Mouse (Mus musculus) lung, embryonic 16.5 days (tissue): ENCODE results near the gene Anp32a. TPM values are rescaled to one million over a fixed set of nuclear protein-coding genes. Genes with fewer than 3 reads are reported as not detected.
A peak's percentile ranks its signal among the peaks of the same experiment; 100 is the strongest.

Experiments used
- ATAC-seq: fragments of 200-750 bp; cut with Nextera tagmentation; 2 replicates; pipeline ENCODE4 v1.8.0; 2017; ENCODE audit warnings: low read depth, mild to moderate bottlenecking, moderate library complexity
- H3K27ac ChIP-seq: fragments of 300-500 bp; sonication (generic); 2 replicates; pipeline ENCODE4 v1.5.1; 2014; ENCODE audit warnings: mild to moderate bottlenecking, control low read depth, low read length
- H3K27me3 ChIP-seq: fragments of 300-500 bp; sonication (generic); 2 replicates; pipeline ENCODE4 v1.6.1; 2014; ENCODE audit warnings: low read depth, low read length, mixed read lengths; ENCODE audit not compliant: control insufficient read depth, insufficient read depth
- H3K36me3 ChIP-seq: fragments of 300-500 bp; sonication (generic); 2 replicates; pipeline ENCODE4 v1.6.1; 2014; ENCODE audit warnings: low read length; ENCODE audit not compliant: control insufficient read depth, insufficient read depth
- H3K4me1 ChIP-seq: fragments of 300-500 bp; sonication (generic); replicated peaks from 2 replicates; pipeline ENCODE4 v1.6.1; 2014; ENCODE audit warnings: low read length, mixed read lengths; ENCODE audit not compliant: control insufficient read depth, insufficient read depth
- H3K4me2 ChIP-seq: fragments of 300-500 bp; sonication (generic); 2 replicates; pipeline ENCODE4 v1.6.1; 2014; ENCODE audit warnings: low read depth, low read length, control low read depth
- H3K4me3 ChIP-seq: fragments of 300-500 bp; sonication (generic); 2 replicates; pipeline ENCODE4 v1.5.1; 2014; ENCODE audit warnings: mild to moderate bottlenecking, low read length, control low read depth
- H3K9ac ChIP-seq: fragments of 300-500 bp; sonication (generic); 2 replicates; pipeline ENCODE4 v1.6.1; 2014; ENCODE audit warnings: low read length, control low read depth
- H3K9me3 ChIP-seq: fragments of 300-500 bp; sonication (generic); 2 replicates; pipeline ENCODE4 v1.6.1; 2016; ENCODE audit warnings: low read length; ENCODE audit not compliant: control insufficient read depth
- WGBS: fragments of 180-500 bp; shearing (Covaris S2); extraction: QIAGEN DNeasy Blood & Tissue Kit; methylation state at CpG from one replicate; pipeline ENCODE4 v1.1.7; 2014; 5-methylcytosine and 5-hydroxymethylcytosine counted together
- polyA plus RNA-seq: library from polyadenylated mRNA; unstranded; fragments of >200 nt; fragmentation: Nextera tagmentation; extraction: Ambion mirVana; gene quantifications from 2 replicates; pipeline ENCODE4 v1.2.1, GENCODE M21; 2015

The Anp32a gene
- polyA plus RNA-seq, 1 experiment from 2014 or later, result 205 TPM

DNA sequence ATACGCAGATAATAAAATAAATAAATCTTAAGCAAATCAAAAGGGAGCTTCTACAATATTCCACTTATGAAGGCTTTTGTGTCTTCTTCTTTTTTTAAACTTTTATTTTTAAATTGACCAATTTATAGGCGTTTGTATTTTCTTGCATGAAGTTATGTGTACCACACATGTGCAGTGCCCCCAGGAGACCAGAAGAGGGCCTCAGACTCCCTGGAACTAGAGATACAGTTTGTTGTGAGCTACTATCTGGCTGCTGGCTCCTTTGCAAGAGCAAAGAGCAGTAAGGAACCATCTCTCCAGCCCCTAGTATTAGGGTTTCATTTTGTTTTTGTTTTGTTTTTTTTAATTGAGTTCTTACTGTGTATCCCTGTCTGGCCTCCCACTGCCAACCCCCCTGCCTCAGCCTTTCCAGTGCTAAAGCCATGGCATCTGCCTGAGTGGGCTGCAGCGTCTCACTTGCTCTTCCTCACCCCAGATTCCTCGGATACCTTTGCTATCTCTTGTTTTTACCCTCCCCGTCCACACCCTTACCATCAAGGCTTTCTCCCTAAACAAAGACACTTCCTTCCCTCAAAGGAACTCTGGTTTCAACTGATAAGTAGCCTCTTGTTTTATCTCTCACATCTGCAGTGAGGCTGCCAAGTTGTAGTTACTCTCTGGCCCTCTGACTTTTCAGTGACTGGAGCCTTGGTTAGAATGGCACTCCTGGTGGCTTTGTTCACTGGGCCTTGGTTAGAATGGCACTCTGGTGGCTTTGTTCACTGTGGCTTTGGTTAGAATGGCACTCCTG is 66.5 kb downstream of the Anp32a start:
- Histone ChIP-seq H3K4me3 (no peak overlapping the region), H3K4me2 (no peak overlapping the region), H3K9me3 (no peaks in the 10 kb centered on the region), H3K27me3 (no peaks in the 10 kb centered on the region), H3K4me1 (no peaks in the 10 kb centered on the region), H3K36me3 (no peaks in the 10 kb centered on the region), H3K9ac (no peak overlapping the region), H3K27ac (no peak overlapping the region)
- WGBS, result 53% methylated on average over 5 of the region's 5 CpGs
- peak; percentile 43; the same call in 1 of the 2 replicates for ATAC-seq

DNA sequence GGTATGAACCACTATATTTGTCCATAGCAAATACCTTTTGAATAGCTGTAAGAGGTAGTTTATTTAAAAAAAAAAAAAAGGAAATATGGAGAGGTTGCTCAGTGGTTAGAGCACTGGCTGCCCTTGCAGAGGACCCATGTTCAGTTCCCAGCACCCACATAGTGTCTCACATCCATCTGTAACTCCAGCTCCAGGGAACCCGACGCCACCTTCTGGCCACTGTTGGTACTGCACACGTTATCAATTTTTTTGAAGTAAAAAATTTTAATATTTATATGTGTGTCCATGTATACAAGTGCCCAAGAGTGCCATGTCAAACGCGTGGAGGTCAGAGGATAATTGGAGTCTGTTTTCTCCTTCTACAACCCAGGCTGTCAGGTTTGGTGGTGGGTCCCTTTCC is 77.6 kb downstream of the Anp32a start:
- no peak for ATAC-seq
- H3K27me3 ChIP-seq, result no peaks in the 10 kb centered on the region
- H3K9me3 ChIP-seq, result peaks cover 5% of the 10 kb centered on the region; the same call in 1 of the 2 replicates
- peaks cover 20% of the 10 kb centered on the region for H3K4me1 ChIP-seq
- no peak overlapping the region for H3K27ac ChIP-seq
- no peak overlapping the region for H3K9ac ChIP-seq
- no peak overlapping the region for H3K4me3 ChIP-seq
- WGBS, result 60% methylated on average over 5 of the region's 5 CpGs
- H3K36me3 ChIP-seq, result peaks cover 3% of the 10 kb centered on the region; the same call in 1 of the 2 replicates
- H3K4me2 ChIP-seq, result no peak overlapping the region

DNA sequence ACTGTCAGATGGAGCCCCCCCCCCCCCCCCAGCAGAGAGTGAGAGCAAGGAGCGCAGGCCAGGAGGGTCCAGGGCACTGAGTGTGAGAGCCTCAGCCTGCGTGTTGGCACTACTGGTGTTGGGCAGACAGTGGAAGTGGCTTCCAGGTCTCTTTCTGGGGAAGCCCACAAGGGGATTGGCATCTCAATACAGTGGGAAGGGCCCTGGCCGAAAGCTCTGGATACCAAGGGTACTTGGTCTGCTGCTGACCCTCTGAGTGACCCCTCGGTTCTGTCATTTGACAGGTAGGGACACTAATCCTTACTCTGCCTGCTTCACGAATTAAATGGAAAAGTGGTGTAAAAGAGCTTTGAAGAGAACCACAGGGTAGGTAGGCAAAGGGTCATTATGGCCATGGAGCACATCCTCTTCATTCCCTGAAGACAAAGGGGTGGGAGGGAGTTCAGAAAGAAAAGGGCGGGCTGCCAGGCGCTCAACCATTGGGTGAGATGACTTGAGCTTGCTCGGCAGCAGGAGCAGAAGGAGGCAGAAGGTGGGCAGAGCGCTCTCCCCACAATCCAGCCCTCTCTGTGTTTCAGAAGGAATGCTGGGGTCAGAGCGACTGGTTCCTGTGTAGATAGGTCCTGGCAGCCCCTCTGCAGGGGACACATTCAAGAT is 79.3 kb downstream of the Anp32a start:
- Histone ChIP-seq H3K4me1 (peaks cover 15% of the 10 kb centered on the region), H3K27ac (peak overlapping the region; percentile 19), H3K4me2 (peak overlapping the region; percentile 57), H3K9me3 (peaks cover 5% of the 10 kb centered on the region; the same call in 1 of the 2 replicates), H3K9ac (peak overlapping the region; percentile 23), H3K36me3 (peaks cover 6% of the 10 kb centered on the region), H3K4me3 (no peak overlapping the region), H3K27me3 (no peaks in the 10 kb centered on the region)
- 67% methylated on average over 9 of the region's 10 CpGs for WGBS
- ATAC-seq, result peak; percentile 26

DNA sequence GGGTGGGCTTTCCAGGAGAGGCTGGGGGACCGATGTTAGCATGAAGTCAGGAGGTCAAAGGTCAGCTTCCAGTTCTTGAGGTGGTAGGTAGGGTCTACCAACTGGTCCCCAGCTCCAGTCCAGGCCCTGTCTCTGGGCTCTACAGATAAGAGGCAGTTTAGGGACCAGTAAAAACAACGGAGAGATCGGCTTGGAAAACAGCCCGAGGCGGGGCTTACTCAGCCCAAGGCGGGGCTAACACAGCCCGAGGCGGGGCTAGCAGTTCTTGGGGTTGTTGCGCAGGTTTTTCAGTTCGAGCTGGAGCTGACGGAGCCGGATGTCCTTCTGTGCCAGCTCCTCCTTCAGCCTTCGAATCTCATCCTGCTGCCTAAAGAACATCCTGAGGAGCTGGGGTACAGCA is 79.9 kb downstream of the Anp32a start:
- no peaks in the 10 kb centered on the region for H3K27me3 ChIP-seq
- 3% methylated on average over 13 of the region's 13 CpGs for WGBS
- ATAC-seq, result peak; percentile 89

DNA sequence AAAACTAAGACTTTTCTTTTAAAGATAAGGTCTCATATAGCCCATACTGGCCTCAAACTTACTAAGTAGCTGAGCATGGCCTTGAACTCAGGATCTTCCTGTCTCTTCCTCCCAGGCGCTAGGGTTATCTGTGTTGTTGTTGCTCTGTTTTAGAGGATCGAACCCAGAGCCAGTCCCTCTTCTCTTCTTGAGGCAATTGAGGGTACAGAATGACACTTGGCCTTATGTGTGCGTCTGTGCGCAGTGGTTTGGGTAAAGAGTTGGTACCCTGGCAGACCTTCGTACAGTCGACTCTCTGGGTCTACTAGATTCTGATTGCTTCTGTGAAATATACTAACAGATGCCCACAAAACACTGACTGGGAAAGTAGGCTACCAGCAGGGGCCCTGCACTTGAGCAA is 80.8 kb downstream of the Anp32a start:
- 92% methylated on average over 6 of the region's 6 CpGs for WGBS
- Histone ChIP-seq H3K36me3 (peaks cover 6% of the 10 kb centered on the region), H3K27ac (no peak overlapping the region)

More for the DNA sequence above, 79.9 kb downstream of the Anp32a start:
- Histone ChIP-seq H3K4me2 (peak overlapping the region; percentile 57), H3K4me3 (peak overlapping the region; percentile 41), H3K27ac (peak overlapping the region; percentile 78), H3K9me3 (peaks cover 5% of the 10 kb centered on the region; the same call in 1 of the 2 replicates), H3K4me1 (peaks cover 15% of the 10 kb centered on the region), H3K36me3 (peaks cover 6% of the 10 kb centered on the region), H3K9ac (peak overlapping the region; percentile 63)

DNA sequence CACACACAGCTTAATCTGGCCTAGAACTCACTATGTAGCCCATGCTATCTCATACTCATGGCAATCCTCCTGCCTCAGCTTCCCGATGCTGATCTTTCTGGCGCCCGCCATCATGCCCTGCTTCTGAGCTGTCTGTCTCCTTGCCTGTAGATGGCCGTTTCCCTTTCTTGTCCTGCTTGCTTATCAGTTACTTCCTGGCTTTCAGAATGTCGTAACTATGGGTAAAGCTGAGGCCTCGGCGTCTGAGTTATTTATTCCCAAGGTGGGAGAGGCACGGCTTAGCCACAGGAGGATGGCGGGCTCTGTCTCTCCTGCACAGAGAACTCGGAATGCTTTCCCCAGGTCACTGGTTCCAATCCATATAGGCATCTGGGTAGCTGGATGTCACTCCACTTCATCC is 81.8 kb downstream of the Anp32a start:
- Histone ChIP-seq H3K9me3 (peaks cover 5% of the 10 kb centered on the region; the same call in 1 of the 2 replicates), H3K36me3 (peaks cover 7% of the 10 kb centered on the region), H3K9ac (no peak overlapping the region), H3K4me1 (peaks cover 10% of the 10 kb centered on the region), H3K27me3 (no peaks in the 10 kb centered on the region), H3K4me3 (no peak overlapping the region), H3K4me2 (no peak overlapping the region), H3K27ac (no peak overlapping the region)
- 55% methylated on average over 10 of the region's 10 CpGs for WGBS
- ATAC-seq, result no peak

More for the DNA sequence above, 80.8 kb downstream of the Anp32a start:
- Histone ChIP-seq H3K4me1 (peaks cover 10% of the 10 kb centered on the region), H3K4me3 (no peak overlapping the region), H3K9ac (no peak overlapping the region), H3K4me2 (peak overlapping the region; percentile 57; the same call in 1 of the 2 replicates), H3K9me3 (peaks cover 5% of the 10 kb centered on the region; the same call in 1 of the 2 replicates), H3K27me3 (no peaks in the 10 kb centered on the region)
- no peak for ATAC-seq

DNA sequence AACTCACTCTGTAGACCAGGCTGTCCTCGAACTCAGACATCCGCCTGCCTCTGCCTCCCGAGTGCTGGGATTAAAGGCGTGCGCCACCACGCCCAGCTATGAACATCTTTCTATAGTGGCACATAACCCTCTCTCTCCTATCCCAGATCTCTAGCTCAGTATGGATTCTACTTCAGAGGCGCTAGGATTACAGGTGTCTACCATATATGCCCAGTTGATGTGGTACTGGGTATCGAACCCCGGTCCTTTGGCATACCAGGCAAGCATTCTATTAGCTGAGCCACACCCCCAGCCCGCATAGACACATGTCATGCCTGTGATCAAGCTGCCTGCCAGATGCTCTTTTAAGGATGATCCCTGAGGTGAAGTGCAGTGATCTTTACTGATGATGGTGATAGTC is 82.8 kb downstream of the Anp32a start:
- 95% methylated on average over 10 of the region's 10 CpGs for WGBS
- no peak for ATAC-seq
- no peak overlapping the region for H3K4me3 ChIP-seq

DNA sequence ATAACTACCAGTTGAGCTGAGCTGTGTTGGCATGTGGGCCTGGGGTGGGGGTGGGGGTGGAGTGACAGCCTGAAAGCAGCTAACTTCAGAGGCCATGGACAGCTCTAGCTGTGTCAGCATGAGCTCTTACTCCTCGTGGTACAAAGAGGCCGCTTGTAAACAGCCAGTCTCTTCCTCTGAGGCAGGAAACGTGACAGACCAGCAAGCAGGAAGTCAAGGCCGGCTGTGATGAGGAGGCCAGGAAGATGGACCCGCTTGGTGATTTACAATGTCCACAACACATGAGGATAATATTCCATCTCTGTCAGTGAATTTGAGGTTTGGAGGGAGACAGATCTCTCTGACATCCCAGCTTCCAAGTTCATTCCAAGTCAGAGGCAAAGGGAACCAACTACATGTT is 84.2 kb downstream of the Anp32a start:
- 28% methylated on average over 5 of the region's 5 CpGs for WGBS
- peak overlapping the region; percentile 28 for H3K27ac ChIP-seq

More for the DNA sequence above, 82.8 kb downstream of the Anp32a start:
- peaks cover 10% of the 10 kb centered on the region for H3K4me1 ChIP-seq
- no peak overlapping the region for H3K27ac ChIP-seq
- no peak overlapping the region for H3K4me2 ChIP-seq
- H3K27me3 ChIP-seq, result no peaks in the 10 kb centered on the region
- H3K9ac ChIP-seq, result no peak overlapping the region
- H3K9me3 ChIP-seq, result peaks cover 2% of the 10 kb centered on the region; the same call in 1 of the 2 replicates
- peaks cover 12% of the 10 kb centered on the region for H3K36me3 ChIP-seq

DNA sequence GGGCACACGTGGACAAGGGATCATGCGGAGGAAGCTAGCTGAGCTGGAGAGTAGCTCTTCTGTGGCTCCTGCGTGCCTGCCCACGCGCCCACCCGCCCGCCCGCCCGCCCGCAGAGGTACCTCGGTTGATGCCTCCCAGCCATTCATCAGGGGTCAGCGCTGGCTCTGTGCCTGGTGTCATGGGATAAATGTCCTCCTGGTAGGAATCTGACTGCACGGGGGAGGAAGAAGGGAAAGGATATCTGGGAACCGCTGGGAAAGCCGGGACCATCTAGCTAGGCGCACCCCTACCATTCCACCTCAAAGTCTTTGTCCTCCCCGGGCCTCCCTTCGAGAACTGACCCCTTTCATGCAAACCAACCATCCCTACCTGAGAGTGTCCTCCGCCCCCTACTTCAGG is 84.9 kb downstream of the Anp32a start:
- 78% methylated on average over 19 of the region's 19 CpGs for WGBS
- Histone ChIP-seq H3K4me3 (no peak overlapping the region), H3K4me1 (peaks cover 6% of the 10 kb centered on the region), H3K36me3 (peaks cover 9% of the 10 kb centered on the region), H3K4me2 (no peak overlapping the region), H3K9me3 (no peaks in the 10 kb centered on the region), H3K27me3 (no peaks in the 10 kb centered on the region), H3K27ac (peak overlapping the region; percentile 28), H3K9ac (no peak overlapping the region)
- no peak for ATAC-seq

More for the DNA sequence above, 84.2 kb downstream of the Anp32a start:
- no peak overlapping the region for H3K4me2 ChIP-seq
- peaks cover 9% of the 10 kb centered on the region for H3K36me3 ChIP-seq
- ATAC-seq, result peak; percentile 32; the same call in 1 of the 2 replicates
- H3K4me1 ChIP-seq, result peaks cover 10% of the 10 kb centered on the region
- H3K4me3 ChIP-seq, result no peak overlapping the region
- no peaks in the 10 kb centered on the region for H3K9me3 ChIP-seq
- no peak overlapping the region for H3K9ac ChIP-seq
- no peaks in the 10 kb centered on the region for H3K27me3 ChIP-seq
